Mouse (Mus musculus) liver, embryonic 18 days (tissue): Measurements from ENCODE around the gene Nlrx1. TPM values are rescaled to one million over a fixed set of nuclear protein-coding genes. Genes with fewer than 3 reads are reported as not detected.

Experiments
- polyA plus RNA-seq: library from polyadenylated mRNA; depleted of rRNA; stranded (reverse); fragments of >200 nt; gene quantifications from 2 replicates; pipeline ENCODE4 v1.2.3, GENCODE M21; 2012; rRNA removed

The Nlrx1 gene
- 2.6 and 3.2 TPM in 2 replicates for polyA plus RNA-seq

DNA sequence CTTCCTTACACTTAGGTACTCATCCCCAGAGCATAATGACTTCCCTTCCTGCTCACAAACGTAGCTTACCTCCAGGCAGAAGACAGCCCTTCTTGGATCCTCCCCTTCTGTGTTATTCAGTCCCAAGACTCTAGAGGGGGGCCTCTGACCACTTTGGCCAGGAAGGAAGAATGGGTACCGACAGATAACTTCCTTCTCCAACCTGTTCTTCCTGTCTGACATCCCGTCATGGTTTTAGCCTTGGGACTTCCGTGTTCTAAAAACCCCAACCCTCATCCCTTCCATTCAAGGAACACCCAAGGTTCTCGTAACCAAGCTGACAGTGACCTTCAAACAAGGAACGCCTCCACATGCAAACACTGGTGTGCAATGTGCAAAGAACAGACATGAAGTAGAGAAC lies at the start of gene Nlrx1:
Gene Nlrx1 (minus strand): TSS at position 168 of the 400 bp plus-strand sequence.

GRCm38 (mm10) chr9:44305466-44306079 lies 37.2 kb upstream of the Nlrx1 start, which contains the start of gene Hinfp:
Gene Hinfp, minus strand, starts transcription at chr9:44305671.

DNA sequence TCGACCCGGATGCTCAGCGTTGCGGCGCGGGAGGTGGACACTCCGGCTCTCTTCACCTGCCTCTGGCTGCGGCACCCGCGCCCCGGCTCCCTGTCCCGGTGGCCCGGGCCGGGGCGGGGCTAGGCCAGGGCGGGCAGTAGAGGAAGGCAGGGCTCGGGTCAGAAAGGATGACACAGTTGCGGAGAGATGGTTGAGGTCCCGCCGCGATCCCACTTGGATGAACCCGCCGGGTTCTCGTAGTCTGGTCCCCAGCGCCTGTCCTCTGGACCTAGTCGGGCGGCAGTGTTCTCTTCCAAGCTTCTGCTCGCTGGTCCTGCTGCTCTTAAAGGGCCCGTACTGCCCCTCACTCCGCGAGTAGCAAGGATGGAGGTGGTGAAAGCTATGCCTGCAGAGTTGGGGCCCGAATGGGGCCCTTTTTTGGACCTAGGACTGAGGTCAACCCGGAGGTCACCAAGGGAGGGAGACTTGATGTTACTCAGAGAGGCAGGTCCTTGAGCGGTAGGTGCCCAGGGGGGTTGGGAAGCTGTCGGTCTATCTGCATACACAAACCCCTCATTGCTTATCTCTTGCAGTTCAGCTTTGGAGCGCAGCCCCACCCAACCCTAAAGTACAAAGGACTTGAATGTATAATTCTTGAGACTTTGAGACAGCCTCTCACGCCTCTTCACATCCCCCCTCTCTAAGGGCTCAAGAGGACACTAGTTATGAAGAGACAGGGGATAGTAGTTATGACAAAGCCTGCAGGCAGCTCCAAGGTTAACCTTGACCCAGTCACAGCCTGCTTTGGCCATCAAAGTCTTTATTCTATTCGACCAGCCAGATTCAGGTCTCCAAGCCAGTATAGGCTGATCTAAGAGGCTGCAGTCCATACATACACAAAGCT lies 19.9 kb upstream of the Nlrx1 start, which contains the start of gene Abcg4:
Gene Abcg4 (minus strand): TSS at position 540 of the 883 bp plus-strand sequence.

GRCm38 (mm10) chr9:44251314-44251713 lies 17.1 kb downstream of the Nlrx1 start, which contains the start of gene Pdzd3:
Gene Pdzd3, minus strand, starts transcription at chr9:44251471.

GRCm38 (mm10) chr9:44240399-44240798 lies 28.0 kb downstream of the Nlrx1 start, which contains the start of gene Ccdc153:
Gene Ccdc153, plus strand, starts transcription at chr9:44240676.

DNA sequence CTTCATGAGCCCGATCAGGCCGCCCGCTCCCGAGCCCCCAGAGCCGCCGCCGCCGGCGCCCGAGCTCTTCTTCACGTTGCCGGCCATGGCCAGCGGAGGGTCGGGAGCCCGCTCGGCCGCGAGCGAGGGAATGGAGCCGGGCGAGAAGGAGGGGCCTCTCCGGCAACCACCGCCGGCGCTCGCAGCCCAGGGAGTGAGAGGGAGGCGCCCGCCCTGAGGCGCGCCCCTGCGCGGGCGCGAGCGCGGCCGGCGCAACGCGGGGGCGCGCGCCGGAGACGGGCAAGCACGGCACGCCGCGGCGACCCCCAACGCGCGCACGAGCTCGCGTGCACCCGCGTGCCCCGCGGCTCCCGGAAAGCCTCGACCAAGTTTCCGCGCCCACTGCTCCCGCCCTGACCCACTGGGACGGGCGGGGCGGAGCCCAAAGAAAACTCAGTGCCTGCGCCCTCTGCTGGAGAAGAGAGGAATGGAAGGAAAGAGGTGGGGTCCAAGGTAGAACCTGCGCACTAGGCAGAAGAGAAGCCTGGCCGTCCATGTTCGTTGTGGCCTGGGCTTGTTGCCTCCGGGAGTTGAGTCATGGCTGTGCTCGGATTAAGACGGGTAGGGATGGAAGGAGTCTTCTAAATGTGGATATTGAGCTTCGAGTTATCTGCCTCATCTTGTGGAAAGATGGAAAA lies 34.5 kb downstream of the Nlrx1 start, which contains the start of gene Cbl:
Gene Cbl (minus strand): TSS at position 248 of the 677 bp plus-strand sequence.

Other genes starting within 250 kb of the Nlrx1 start
- gene Thy1, start 225.2 kb downstream of the Nlrx1 start, polyA plus RNA-seq: 1.2 and 2.0 TPM in 2 replicates
- 0.55 and 0.77 TPM in 2 replicates for gene Usp2, start 201.6 kb downstream of the Nlrx1 start, polyA plus RNA-seq
- 0.07 and 0.08 TPM in 2 replicates for gene Mfrp, start 166.9 kb downstream of the Nlrx1 start, polyA plus RNA-seq
- gene C1qtnf5, start 161.4 kb downstream of the Nlrx1 start, polyA plus RNA-seq: 1.2 and 1.4 TPM in 2 replicates
- gene Gm49380, start 155.1 kb downstream of the Nlrx1 start, polyA plus RNA-seq: 0.02 and 0.04 TPM in 2 replicates
- 13.9 and 15.2 TPM in 2 replicates for gene Rnf26, start 155.1 kb downstream of the Nlrx1 start, polyA plus RNA-seq
- gene Mcam, start 134.1 kb downstream of the Nlrx1 start, polyA plus RNA-seq: 12.5 and 12.8 TPM in 2 replicates
- 3.9 and 4.7 TPM in 2 replicates for gene Cbl, start 34.5 kb downstream of the Nlrx1 start, polyA plus RNA-seq
- not detected in 2 replicates for gene Ccdc153, start 27.9 kb downstream of the Nlrx1 start, polyA plus RNA-seq
- 0.05 and 0.08 TPM in 2 replicates for gene Pdzd3, start 17.1 kb downstream of the Nlrx1 start, polyA plus RNA-seq
- gene Abcg4, start 20.0 kb upstream of the Nlrx1 start, polyA plus RNA-seq: 13.8 and 17.2 TPM in 2 replicates
- gene Hinfp, start 37.1 kb upstream of the Nlrx1 start, polyA plus RNA-seq: 12.1 and 12.9 TPM in 2 replicates
- 11.0 and 12.5 TPM in 2 replicates for gene C2cd2l, start 51.7 kb upstream of the Nlrx1 start, polyA plus RNA-seq
- 18.5 and 19.8 TPM in 2 replicates for gene Dpagt1, start 57.4 kb upstream of the Nlrx1 start, polyA plus RNA-seq
- 107 and 124 TPM in 2 replicates for gene H2afx, start 66.1 kb upstream of the Nlrx1 start, polyA plus RNA-seq
- gene Hmbs, start 75.6 kb upstream of the Nlrx1 start, polyA plus RNA-seq: 450 and 459 TPM in 2 replicates
- 10.0 and 10.6 TPM in 2 replicates for gene Vps11, start 93.1 kb upstream of the Nlrx1 start, polyA plus RNA-seq
- 18.1 and 22.7 TPM in 2 replicates for gene Hyou1, start 110.9 kb upstream of the Nlrx1 start, polyA plus RNA-seq
- gene Slc37a4, start 128.3 kb upstream of the Nlrx1 start, polyA plus RNA-seq: 90.0 and 101 TPM in 2 replicates
- 535 and 642 TPM in 2 replicates for gene Rps25, start 138.5 kb upstream of the Nlrx1 start, polyA plus RNA-seq
- 20.6 and 22.1 TPM in 2 replicates for gene Trappc4, start 139.0 kb upstream of the Nlrx1 start, polyA plus RNA-seq
- gene Ccdc84, start 150.0 kb upstream of the Nlrx1 start, polyA plus RNA-seq: 17.5 and 19.5 TPM in 2 replicates
- 0.01 TPM in 1 of 2 replicates, not detected in the other for gene Foxr1, start 172.5 kb upstream of the Nlrx1 start, polyA plus RNA-seq
- gene Upk2, start 186.4 kb upstream of the Nlrx1 start, polyA plus RNA-seq: not detected in 2 replicates
- gene Bcl9l, start 214.2 kb upstream of the Nlrx1 start, polyA plus RNA-seq: 2.2 and 3.0 TPM in 2 replicates